Mouse (Mus musculus) myocyte (in vitro differentiated cells): Measurements from ENCODE around the gene Lst1. TPM values are rescaled to one million over a fixed set of nuclear protein-coding genes. Genes with fewer than 3 reads are reported as not detected.

Experiments used
- H3K27me3 ChIP-seq: one replicate; pipeline ENCODE4 v1.6.1; 2011; ENCODE audit not compliant: control insufficient read depth, insufficient read depth, insufficient read length
- H3K36me3 ChIP-seq: one replicate; pipeline ENCODE4 v1.6.1; 2011; ENCODE audit not compliant: control insufficient read depth, insufficient read depth
- H3K4me2 ChIP-seq: one replicate; pipeline ENCODE4 v1.6.1; 2011; ENCODE audit warnings: low read depth, control low read depth
- H3K4me3 ChIP-seq: one replicate; pipeline ENCODE4 v1.5.1; 2011; ENCODE audit warnings: mild to moderate bottlenecking, control low read depth, moderate library complexity
- H3K79me2 ChIP-seq: one replicate; pipeline ENCODE4 v1.6.1; 2011; ENCODE audit not compliant: control insufficient read depth, insufficient read depth
- H3ac ChIP-seq: one replicate; pipeline ENCODE4 v1.6.1; 2011; ENCODE audit not compliant: control insufficient read depth, insufficient read length
- CEBPB ChIP-seq: IDR thresholded peaks from 2 replicates; pipeline ENCODE4 v1.6.1; 2011; ENCODE audit warnings: mild to moderate bottlenecking, moderate library complexity; ENCODE audit not compliant: poor library complexity, insufficient read depth, severe bottlenecking
- E2F4 ChIP-seq: IDR thresholded peaks from one replicate; pipeline ENCODE4 v1.6.1; 2011; ENCODE audit warnings: mild to moderate bottlenecking, control low read depth, moderate library complexity; ENCODE audit not compliant: insufficient read depth
- MAX ChIP-seq: IDR thresholded peaks from one replicate; pipeline ENCODE4 v1.6.1; 2011; ENCODE audit warnings: low read depth, mild to moderate bottlenecking, control low read depth
- MYOD1 ChIP-seq, 3 experiments: IDR thresholded peaks; one replicate each; pipeline ENCODE4 v1.6.1; 2011; ENCODE audit warnings: control low read depth in 2 of 3, low read depth in 2 of 3, mild to moderate bottlenecking in 2 of 3, moderate library complexity in 1 of 3; ENCODE audit not compliant: insufficient read length in 2 of 3, control insufficient read depth in 1 of 3
- MYOG ChIP-seq, 3 experiments: IDR thresholded peaks; one replicate each; pipeline ENCODE4 v1.6.1; 2011; ENCODE audit warnings: control low read depth in 2 of 3, low read depth in 2 of 3, mild to moderate bottlenecking in 2 of 3; ENCODE audit not compliant: insufficient read length in 2 of 3, control insufficient read depth in 1 of 3, insufficient read depth in 1 of 3
- POLR2A ChIP-seq: IDR thresholded peaks from one replicate; pipeline ENCODE4 v1.6.1; 2011; ENCODE audit warnings: low read depth, mild to moderate bottlenecking, control low read depth, moderate library complexity; ENCODE audit not compliant: insufficient read length
- POLR2AphosphoS2 ChIP-seq: IDR thresholded peaks from one replicate; pipeline ENCODE4 v1.6.1; 2011; ENCODE audit warnings: low read depth, control low read depth; ENCODE audit not compliant: insufficient read length
- REST ChIP-seq: IDR thresholded peaks from one replicate; pipeline ENCODE4 v1.6.1; 2011; ENCODE audit warnings: mild to moderate bottlenecking, control low read depth, moderate library complexity; ENCODE audit not compliant: insufficient read depth, insufficient read length
- SRF ChIP-seq: IDR thresholded peaks from one replicate; pipeline ENCODE4 v1.6.1; 2011; ENCODE audit warnings: low read depth; ENCODE audit not compliant: control insufficient read depth, insufficient read length
- TCF12 ChIP-seq: IDR thresholded peaks from one replicate; pipeline ENCODE4 v1.6.1; 2011; ENCODE audit warnings: mild to moderate bottlenecking, control low read depth; ENCODE audit not compliant: poor library complexity, insufficient read depth, severe bottlenecking
- TCF3 ChIP-seq: IDR thresholded peaks from one replicate; pipeline ENCODE4 v1.6.1; 2011; ENCODE audit warnings: low read depth, control low read depth; ENCODE audit not compliant: insufficient read length
- USF1 ChIP-seq: IDR thresholded peaks from one replicate; pipeline ENCODE4 v1.6.1; 2011; ENCODE audit warnings: low read depth, mild to moderate bottlenecking, control low read depth, moderate library complexity
- polyA plus RNA-seq: library from polyadenylated mRNA; unstranded; fragments of >200 nt; fragmentation: generic; extraction: Trizol; gene quantifications from one replicate; pipeline ENCODE4 v1.2.1, GENCODE M21; 2012; ENCODE audit warnings: missing spikeins

Gene Lst1
- polyA plus RNA-seq, 1 experiment, result 4.3 TPM

- Histone ChIP-seq H3ac (no peak overlapping the region), H3K79me2 (no peaks in the 10 kb centered on the region), H3K4me2 (no peak overlapping the region), H3K4me3 (no peak overlapping the region), H3K36me3 (peaks cover 5% of the 10 kb centered on the region), H3K27me3 (no peaks in the 10 kb centered on the region)
- no peak for TF ChIP-seq POLR2A
- TF ChIP-seq REST, result no peak
- TF ChIP-seq MAX, result no peak
- TF ChIP-seq USF1, result no peak
- no peak for TF ChIP-seq SRF
- TF ChIP-seq E2F4, result no peak
- no peak for TF ChIP-seq MYOD1 (IDR thresholded peaks at IDR 0.05; ENCODE audit: control insufficient read depth in 1 of 3, insufficient read length in 2 of 3, low read depth in 2 of 3)
- no peak for TF ChIP-seq TCF3
These were observed 31.4 kb upstream of the Lst1 start for GRCm38 (mm10) chr17:35219601-35220041.

GRCm38 (mm10) chr17:35218516-35219193 is 30.4 kb upstream of the Lst1 start:
- Histone ChIP-seq H3K4me2 (no peak overlapping the region), H3K36me3 (peaks cover 5% of the 10 kb centered on the region), H3ac (no peak overlapping the region), H3K79me2 (no peaks in the 10 kb centered on the region), H3K27me3 (no peaks in the 10 kb centered on the region), H3K4me3 (no peak overlapping the region)
- TF ChIP-seq POLR2A (no peak), TCF12 (no peak), MYOD1 (IDR thresholded peaks at IDR 0.05; ENCODE audit: control insufficient read depth in 1 of 3, insufficient read length in 2 of 3, low read depth in 2 of 3) (no peak), SRF (no peak), E2F4 (no peak), TCF3 (no peak), POLR2AphosphoS2 (no peak), REST (no peak)

GRCm38 (mm10) chr17:35213071-35213470 is 24.8 kb upstream of the Lst1 start:
- Histone ChIP-seq H3K4me2 (no peak overlapping the region), H3ac (no peak overlapping the region)
- TF ChIP-seq POLR2A (no peak), TCF12 (no peak), MYOD1 (IDR thresholded peaks at IDR 0.05; ENCODE audit: control insufficient read depth in 1 of 3, insufficient read length in 2 of 3, low read depth in 2 of 3) (no peak), USF1 (no peak), CEBPB (no peak), POLR2AphosphoS2 (no peak), MAX (no peak), MYOG (IDR thresholded peaks at IDR 0.05; ENCODE audit: control insufficient read depth in 1 of 3, insufficient read depth in 1 of 3, insufficient read length in 2 of 3, low read depth in 2 of 3) (no peak), SRF (no peak), E2F4 (no peak), TCF3 (no peak), REST (no peak)

GRCm38 (mm10) chr17:35210593-35210992 is 22.4 kb upstream of the Lst1 start:
- Histone ChIP-seq H3K79me2 (no peaks in the 10 kb centered on the region), H3K4me2 (no peak overlapping the region), H3K27me3 (no peaks in the 10 kb centered on the region), H3K4me3 (no peak overlapping the region), H3ac (no peak overlapping the region), H3K36me3 (no peaks in the 10 kb centered on the region)
- no peak for TF ChIP-seq E2F4
- no peak for TF ChIP-seq TCF12
- TF ChIP-seq POLR2A, result no peak
- TF ChIP-seq MYOG (IDR thresholded peaks at IDR 0.05; ENCODE audit: control insufficient read depth in 1 of 3, insufficient read depth in 1 of 3, insufficient read length in 2 of 3, low read depth in 2 of 3), result no peak
- TF ChIP-seq REST, result no peak
- TF ChIP-seq SRF, result no peak
- no peak for TF ChIP-seq MAX
- no peak for TF ChIP-seq TCF3
- TF ChIP-seq MYOD1 (IDR thresholded peaks at IDR 0.05; ENCODE audit: control insufficient read depth in 1 of 3, insufficient read length in 2 of 3, low read depth in 2 of 3), result no peak
- TF ChIP-seq POLR2AphosphoS2, result no peak
- TF ChIP-seq CEBPB, result no peak
- no peak for TF ChIP-seq USF1

More at GRCm38 (mm10) chr17:35213071-35213470, 24.8 kb upstream of the Lst1 start:
- Histone ChIP-seq H3K4me3 (no peak overlapping the region), H3K27me3 (no peaks in the 10 kb centered on the region), H3K36me3 (no peaks in the 10 kb centered on the region), H3K79me2 (no peaks in the 10 kb centered on the region)
